Mouse (Mus musculus) liver, adult (tissue): Measurements from ENCODE around the gene Tnk1.

Source experiments
- GATA4 ChIP-seq: IDR thresholded peaks from 2 replicates; pipeline ENCODE4 v1.6.1; 2014; ENCODE audit warnings: mild to moderate bottlenecking, low read length; ENCODE audit not compliant: insufficient replicate concordance

Gene Tnk1

DNA sequence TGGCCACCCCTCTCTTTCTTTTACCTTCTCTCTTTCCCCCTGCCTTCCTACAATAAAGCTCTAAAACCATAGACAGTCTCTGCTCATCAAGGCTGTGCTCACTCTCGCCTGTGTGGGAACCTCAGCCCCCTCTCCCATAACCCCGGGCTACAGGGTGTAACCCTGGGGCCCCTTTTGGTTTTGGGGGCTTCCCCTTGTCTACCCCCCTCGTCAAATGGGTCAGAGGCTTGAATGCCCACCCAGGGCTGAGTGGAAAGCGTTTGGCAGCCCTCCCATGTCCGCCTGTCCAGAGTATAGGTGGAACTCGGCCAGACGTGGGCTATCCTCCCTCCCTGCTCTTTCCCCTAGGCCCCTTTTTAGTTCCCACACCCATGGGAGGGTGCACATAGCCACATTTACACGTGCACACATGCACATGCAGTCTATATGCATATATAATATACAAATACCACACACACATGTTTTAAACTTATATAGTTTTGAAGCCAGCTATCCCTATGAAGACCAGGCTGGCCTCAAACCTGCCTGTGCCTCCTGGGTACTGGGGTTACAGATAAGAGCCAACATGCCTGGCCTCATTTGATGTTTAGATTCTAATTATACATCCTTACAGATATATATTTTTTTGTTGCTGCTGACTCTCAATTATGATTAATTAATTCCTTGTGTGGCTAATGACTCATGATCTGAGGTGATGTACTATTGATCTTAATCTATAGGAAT lies 5.8 kb upstream of the Tnk1 start:
- TF ChIP-seq GATA4: no peak

DNA sequence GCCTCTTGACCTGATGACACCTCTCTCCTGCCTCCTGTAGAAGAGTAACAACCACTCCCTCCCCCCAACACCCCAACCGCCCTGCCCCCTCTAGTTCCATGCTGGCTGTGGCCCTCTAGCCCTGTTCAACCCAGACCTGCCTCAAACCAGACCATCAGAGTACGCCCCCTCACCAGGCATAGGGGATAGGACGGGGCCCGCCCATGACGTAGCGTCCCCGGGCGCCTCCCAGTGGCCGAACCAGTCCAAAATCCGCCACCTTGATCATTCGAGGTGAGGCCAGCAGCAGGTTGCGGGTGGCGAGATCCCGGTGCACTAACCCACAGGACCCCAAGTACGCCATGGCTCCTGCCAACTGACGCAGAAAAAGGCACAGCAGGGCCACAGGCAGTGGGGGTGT lies 3.2 kb downstream of the Tnk1 start:
- no peak for TF ChIP-seq GATA4

DNA sequence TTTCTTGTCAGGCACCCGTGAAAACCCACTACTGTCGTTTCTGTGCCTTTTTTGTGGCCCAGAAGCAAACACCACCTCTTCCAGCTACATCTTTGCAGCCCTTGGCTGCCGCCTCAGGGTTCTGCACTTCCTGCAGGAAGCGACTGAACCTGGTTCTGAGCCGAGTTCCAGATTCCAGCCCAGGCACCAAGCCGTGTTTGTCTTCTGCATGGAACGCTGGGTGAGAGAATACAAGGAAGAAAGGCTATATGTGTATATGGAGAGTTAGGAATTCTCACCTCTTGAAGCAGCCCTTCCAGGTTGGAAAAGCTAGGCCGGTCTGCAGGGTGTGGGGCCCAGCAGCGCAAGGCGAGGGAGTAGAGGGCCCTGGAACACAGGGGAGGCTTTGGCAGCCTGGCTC lies 3.9 kb downstream of the Tnk1 start:
- no peak for TF ChIP-seq GATA4

DNA sequence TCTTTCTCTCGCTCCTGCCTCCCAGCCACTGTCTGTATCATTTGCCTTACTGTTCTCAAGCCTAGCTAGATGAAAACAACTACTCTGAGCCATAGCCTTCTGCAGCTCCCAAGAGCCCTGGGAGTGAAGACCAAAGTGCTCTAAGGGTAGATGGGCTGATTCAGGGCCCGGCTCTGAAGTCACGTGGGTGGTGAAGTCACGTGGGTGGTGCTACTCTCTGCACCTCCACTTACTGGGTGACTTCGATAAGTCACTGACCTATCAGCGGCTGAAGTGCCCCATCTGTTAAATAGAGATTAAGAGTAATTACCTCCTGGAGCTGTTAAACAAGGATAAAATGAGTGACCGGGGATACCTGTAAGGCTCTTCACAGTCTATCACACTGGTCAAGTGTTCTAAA lies 4.5 kb downstream of the Tnk1 start:
- no peak for TF ChIP-seq GATA4

DNA sequence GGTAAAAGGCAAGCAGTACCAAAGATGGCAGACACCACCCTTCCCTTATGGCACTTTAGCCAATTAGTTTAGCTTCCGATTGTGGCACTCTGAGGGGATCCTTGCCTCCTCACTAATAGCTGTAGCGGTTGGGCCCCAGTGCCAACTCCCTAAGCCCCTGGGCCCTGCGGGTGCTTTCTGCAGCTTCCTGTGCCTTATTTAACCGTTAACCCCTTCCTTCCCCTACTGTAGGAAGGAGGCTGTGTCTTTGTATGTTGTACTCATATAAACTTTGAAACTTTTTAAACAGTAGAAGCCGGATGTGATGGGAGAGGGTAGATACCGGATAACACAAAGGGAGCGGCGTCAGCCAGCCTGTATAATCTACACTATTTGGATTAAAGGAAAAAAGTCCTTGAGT lies 7.8 kb downstream of the Tnk1 start:
- TF ChIP-seq GATA4: no peak

DNA sequence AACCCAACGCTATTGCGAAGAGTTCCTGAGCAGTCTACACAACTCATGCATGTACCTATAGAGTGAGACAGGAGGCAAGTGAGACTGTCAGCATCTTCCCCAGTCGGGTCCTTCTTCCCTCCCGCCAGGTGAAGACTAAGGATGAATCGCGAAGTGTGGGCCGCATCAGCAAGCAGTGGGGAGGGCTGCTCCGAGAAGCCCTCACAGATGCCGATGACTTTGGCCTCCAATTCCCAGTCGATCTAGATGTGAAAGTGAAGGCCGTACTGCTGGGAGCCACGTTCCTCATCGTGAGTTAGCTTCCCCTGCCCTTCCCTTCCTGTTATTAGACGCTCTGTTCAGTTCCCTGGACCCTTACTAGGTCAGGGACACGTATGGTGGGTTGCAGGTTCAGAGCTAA lies 8.6 kb downstream of the Tnk1 start:
- TF ChIP-seq GATA4: no peak

DNA sequence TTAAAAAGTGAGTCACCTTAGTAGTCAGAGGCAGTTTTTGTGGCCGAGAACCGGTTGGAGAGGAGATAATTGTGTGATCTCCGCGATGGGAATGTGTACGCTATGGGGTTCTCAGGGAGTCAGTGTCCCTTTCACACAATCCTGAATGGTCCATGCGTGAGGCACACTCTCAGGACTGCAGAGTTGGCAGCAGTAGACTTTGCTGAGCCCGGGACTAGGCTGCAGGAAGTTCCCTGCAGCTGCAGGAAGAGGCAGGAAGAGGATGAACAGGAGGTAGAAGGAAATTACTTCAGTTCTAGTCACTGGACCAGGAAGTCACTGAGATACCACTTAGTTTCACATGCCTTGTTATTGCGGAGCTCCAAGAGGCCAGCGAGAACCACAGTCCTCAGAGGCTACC lies 9.4 kb downstream of the Tnk1 start:
- peak; percentile 39; the same call in 1 of the 2 replicates for TF ChIP-seq GATA4

DNA sequence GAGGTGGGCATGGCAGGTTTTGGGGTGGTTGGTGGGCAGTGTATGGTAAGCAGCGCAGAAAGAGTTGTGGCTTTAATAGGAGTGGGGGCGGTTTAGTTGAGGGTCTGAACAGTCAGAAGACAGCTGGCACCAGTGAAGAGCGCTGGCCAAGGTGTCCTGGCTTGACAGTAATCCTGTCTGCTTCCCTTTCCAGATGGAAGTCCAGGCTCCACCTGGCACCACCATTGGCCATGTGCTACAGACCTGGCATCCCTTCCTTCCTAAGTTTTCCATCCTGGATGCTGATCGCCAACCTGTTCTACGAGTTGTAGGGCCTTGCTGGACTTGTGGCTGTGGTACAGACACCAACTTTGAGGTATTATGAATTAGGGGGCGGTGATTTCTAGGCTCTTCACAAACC lies 10.5 kb downstream of the Tnk1 start:
- TF ChIP-seq GATA4: no peak

DNA sequence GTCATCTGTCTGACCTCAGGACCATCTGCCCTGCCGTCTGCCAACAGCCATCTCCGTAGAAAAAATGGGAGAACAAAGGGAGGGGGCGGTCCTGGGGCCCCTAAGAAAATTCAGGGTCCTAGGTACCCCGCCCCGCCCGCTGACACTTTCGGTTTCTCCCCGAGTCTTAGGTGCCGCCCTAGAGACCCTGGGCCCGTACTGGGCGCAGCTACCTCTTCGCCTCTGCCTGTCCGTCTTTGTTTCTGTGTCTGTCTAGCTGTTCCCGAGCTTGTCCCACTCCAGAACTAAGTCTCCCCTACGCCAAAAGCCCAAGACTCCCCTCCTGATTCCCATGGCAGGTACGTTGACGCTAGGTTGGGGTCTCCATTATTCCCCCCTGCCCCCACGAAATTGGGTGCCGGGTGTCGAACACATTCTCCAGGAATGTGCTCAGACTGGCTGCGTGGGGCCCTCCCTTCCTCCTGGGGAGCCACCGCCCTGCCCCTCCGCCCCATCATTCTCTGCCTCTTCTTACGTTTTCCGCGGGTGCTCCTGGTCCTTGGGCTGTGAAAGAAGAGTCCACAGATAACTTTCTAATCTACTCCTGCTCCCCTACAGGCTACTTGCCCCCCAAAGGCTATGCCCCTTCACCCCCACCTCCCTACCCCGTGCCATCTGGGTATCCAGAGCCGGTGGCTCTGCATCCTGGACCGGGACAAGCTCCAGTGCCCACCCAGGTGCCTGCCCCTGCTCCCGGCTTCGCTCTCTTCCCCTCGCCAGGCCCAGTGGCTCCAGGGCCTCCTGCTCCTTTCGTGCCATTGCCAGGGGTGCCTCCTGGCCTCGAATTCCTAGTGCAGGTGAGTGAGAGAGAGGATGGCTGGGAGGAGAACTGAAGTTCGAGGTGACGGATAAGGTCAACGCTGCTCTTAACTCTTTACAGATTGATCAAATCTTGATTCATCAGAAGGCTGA lies 11.5 kb downstream of the Tnk1 start:
- no peak for TF ChIP-seq GATA4

DNA sequence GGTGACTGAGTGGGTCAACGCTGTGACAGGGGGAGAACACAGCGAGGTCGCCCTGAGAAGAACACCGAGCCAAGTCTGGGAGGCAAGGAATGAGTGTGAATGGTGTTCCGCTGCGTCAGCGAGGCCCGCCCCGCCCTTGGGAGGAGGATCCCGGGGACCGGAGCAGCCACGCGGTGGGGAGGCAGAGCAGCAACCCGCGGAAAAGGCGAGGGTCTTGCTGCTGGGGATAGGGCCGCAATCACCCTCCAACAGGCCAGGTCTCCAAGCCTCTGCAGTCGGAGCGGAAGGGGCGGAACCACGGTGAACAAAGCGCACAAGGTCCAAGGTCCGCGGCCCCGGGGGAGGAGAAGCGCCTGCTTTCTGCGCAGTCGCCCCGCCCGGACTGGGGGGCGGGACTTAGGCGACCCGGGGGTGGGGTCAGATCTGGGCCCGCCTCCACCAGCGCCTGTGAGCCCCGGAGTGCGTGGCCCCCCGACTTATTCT lies 12.3 kb downstream of the Tnk1 start, which contains the start of gene Plscr3:
Gene Plscr3 (plus strand): TSS at position 179 of the 483 bp plus-strand sequence.
- peak; percentile 30; the same call in 1 of the 2 replicates for TF ChIP-seq GATA4

DNA sequence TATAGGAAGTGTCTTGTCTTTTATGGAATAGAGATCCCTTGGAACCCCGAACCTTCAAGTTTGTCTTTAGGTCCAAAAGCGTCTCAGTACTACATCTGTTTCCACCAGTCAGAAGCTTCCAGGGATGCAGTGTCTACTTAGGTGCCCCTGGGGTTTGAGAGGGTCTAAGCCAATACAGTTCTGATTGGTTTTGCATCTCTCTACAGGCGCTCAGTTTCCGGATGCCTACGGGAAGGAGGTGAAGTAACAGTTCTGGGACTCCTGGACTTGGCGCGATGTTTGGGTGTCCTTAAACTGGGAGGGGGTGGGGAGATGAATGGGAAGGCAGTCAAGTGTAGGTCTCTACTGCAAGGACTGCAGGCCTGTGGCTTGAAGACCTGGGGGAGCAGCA lies 19.8 kb downstream of the Tnk1 start:
- TF ChIP-seq GATA4: no peak

DNA sequence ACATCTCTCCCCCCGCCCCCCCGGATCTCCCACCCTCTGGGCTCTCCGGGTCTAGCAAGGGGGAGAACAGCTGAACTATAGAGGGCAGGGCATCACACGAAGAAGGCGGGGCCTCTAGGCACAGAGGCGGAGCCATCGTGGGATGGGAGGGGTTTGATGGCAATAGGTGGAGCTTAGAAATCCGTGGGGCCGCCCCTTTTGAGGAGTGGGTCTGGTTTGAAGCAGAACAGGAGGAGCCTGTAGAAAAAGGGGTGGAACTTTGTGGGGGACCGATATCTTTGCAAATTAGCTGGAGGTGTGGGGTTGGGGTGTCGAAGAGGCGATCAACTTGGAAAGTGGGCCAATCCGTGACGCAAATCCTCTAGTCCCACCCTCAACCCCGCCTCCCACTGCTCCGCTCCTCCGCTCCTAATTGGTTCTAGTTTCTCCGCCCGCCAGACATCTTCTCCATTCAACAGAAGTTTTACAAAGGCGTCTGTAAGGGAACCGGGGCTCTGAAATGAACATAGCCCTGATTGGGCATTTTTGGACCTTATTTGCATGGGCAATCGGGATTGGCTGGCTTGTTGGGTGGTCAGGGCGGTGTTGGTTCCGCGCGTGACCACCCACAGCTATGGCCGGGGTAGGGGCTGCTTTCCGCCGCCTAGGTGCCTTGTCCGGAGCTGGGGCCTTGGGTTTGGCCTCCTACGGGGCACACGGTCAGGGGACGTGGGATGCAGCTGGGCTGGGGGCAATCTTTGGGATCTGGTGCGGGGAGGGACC lies 20.4 kb downstream of the Tnk1 start, which contains the start of gene Tmem256:
Gene Tmem256 (plus strand): TSS at position 563 of the 762 bp plus-strand sequence.
- TF ChIP-seq GATA4: peak; percentile 40; the same call in 1 of the 2 replicates

DNA sequence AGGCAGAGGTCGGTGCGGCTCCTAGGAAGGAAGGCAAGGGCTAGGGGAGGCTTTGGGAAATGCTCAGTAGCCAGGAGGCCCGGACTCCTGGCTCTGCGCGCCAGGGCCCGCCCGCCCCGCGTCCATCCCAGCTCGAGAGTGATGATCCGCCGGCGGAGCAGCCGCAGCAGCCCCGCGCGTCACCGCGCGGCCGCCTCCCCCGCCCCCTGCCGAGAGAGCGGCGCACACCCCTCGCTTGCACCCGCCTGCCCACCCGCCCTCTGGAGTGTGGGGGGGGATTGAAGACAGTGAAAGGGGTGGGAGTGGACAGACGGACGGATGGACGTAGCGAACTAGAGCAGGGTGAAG lies 21.0 kb downstream of the Tnk1 start, which contains the start of gene Nlgn2:
Gene Nlgn2 (minus strand): TSS at position 181 of the 348 bp plus-strand sequence.
- TF ChIP-seq GATA4: no peak

DNA sequence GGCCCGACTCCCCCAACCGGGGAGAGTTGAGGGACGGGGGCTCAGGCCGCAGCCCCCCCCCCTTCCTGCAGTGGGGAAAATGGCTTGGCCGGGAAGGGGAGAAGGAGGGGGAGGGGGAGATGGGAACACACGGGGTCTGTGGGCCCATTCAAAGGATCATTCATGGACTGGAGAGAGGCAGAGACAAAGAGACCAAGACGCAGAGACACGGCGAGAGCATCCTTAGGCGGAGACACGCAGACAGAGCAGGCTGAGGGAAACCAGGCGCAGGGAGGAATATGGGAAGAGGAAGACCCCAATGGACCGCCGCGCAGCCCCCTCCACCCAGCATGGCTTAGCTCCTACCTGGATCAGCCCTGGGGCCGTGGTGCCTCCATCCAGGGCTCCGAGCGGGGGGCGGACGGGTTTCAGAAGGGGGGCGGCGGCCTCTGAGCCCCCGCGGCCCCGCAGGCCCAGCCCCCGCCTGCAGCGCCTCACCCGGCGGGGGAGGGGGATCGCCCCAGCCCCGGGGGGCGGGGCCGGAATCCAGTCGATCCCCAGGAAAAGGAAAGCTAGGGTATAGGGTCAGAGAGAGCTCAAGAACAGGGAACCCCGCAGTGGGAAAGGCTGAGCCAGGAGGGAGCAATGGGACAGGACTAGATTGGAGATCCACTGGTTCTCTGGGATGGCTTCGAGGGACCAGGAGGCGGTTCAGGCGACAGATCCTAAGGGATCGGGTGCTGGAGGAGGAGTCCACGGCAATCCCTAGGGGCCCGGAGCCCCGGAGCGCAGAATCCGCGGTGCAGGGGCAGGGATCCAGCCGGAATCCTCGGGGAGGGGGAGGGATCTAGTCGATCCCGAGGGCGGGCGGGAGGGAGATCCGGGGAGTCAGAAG lies 21.6 kb downstream of the Tnk1 start:
- no peak for TF ChIP-seq GATA4
